Mouse (Mus musculus) thymus, adult 2 months (tissue): ENCODE measurements at regions not wholly inside any gene's neighbourhood (a gene's known extent, or its start where the extent isn't known, plus 50 kb on each side); places are given as distances from the start of the nearest gene placed in this dataset.

Experiments
- CTCF ChIP-seq: fragments of 200-500 bp; IDR thresholded peaks from 2 replicates; pipeline ENCODE4 v1.5.1; 2012; ENCODE audit warnings: mild to moderate bottlenecking, control low read depth, low read length, moderate library complexity, borderline replicate concordance; ENCODE audit not compliant: control insufficient read depth, poor library complexity, insufficient read depth; ENCODE audit errors: extremely low read depth
- POLR2A ChIP-seq: fragments of 200-500 bp; IDR thresholded peaks from 2 replicates; pipeline ENCODE4 v1.6.1; 2012; ENCODE audit warnings: mild to moderate bottlenecking, low read length, control low read depth, moderate library complexity; ENCODE audit not compliant: control insufficient read depth, poor library complexity, insufficient read depth; ENCODE audit errors: extremely low read depth

- no peak for TF ChIP-seq CTCF
- TF ChIP-seq POLR2A: no peak
Measured at GRCm38 (mm10) chr8:127855653-127856300, 502.6 kb upstream of the Nrp1 start.
